In the genomic region with DNA sequence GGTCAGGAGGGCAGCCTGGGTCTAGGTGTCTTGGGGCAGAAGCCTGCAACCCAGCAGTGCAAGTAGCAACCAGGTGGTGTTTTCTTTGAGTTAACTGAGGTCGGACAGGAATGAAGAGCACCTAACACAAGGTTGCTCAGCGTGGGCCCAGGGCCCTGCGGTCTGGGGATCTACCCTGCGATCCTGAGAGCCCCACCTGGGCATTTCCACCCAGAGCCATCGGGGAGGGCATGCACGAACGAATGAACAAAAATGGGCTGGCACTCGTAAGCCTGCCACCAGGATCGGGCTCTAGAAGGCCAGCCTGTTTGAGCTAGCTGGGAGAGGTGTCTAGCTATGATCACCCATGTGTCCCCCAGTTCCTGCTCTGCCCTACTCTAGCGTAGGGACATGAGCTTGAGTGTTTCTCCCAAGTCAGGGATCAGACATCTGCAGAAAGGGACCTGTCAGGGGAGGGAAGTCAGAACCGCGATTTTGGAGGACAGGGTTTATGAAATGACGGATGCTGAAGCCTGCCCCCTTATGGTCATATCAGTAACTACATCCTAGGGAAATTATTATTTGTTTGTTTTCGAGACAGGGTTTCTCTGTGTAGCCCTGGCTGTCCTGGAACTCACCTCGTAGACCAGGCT, we compare ENCODE assay signal across 9 mouse cellular contexts. TPM values are rescaled to one million over a fixed set of nuclear protein-coding genes. Genes with fewer than 3 reads are reported as not detected.
A peak's percentile ranks its signal among the peaks of the same experiment; 100 is the strongest.
DNase-seq lines count a peak whose midpoint lies in the region; ATAC-seq and TF ChIP-seq lines count a peak whose summit lies in the region.
"Had no signal": no experiment of that assay in that cellular context is flagged by ENCODE, and none has a peak within 500 bp of the region (broad histone marks: within the 10 kb centered on the region; RNA-seq: fewer than 3 reads in every experiment).

No protein-coding gene starts in this region.

- H3K4me1 ChIP-seq in hindbrain, embryonic 11.5 days (replicated peaks; ENCODE audit: control insufficient read depth, insufficient read depth, low read length), result no peaks in the 10 kb centered on the region
- H3K4me1 ChIP-seq in hindbrain, embryonic 12.5 days, result peaks cover 9% of the 10 kb centered on the region; the same call in 1 of the 2 replicates
- peaks cover 19% of the 10 kb centered on the region for H3K4me1 ChIP-seq in G1E (ENCODE audit: insufficient read depth, low read depth, low read length)
- 0 out of 2 replicates have a peak, but pooled peaks cover 5% of the 10 kb centered on the region for H3K4me1 ChIP-seq in heart, postnatal 0 days (ENCODE audit: control insufficient read depth, insufficient read depth)
- no peaks in the 10 kb centered on the region for H3K4me1 ChIP-seq in lung, embryonic 16.5 days (replicated peaks; ENCODE audit: control insufficient read depth, insufficient read depth, low read length)

- H3K4me2 ChIP-seq in hindbrain, embryonic 11.5 days (replicated peaks; ENCODE audit: low read depth, low read length), result no peak overlapping the region
- no peak overlapping the region for H3K4me2 ChIP-seq in hindbrain, embryonic 12.5 days (replicated peaks)
- H3K4me2 ChIP-seq in heart, postnatal 0 days (ENCODE audit: low read depth, low read length), result no peak overlapping the region
- H3K4me2 ChIP-seq in lung, embryonic 16.5 days (ENCODE audit: low read depth, low read length), result peak overlapping the region; percentile 5; the same call in 1 of the 2 replicates
- H3K4me2 ChIP-seq: limb, embryonic 13.5 days had no signal

- H3K9ac ChIP-seq in hindbrain, embryonic 11.5 days (ENCODE audit: low read depth, low read length), result no peak overlapping the region
- H3K9ac ChIP-seq in hindbrain, embryonic 12.5 days, result no peak overlapping the region
- no peak overlapping the region for H3K9ac ChIP-seq in heart, postnatal 0 days (replicated peaks; ENCODE audit: low read depth, low read length)
- no peak overlapping the region for H3K9ac ChIP-seq in lung, embryonic 16.5 days (ENCODE audit: low read length)
- H3K9ac ChIP-seq: limb, embryonic 13.5 days had no signal

- H3K9me3 ChIP-seq in hindbrain, embryonic 11.5 days (ENCODE audit: control insufficient read depth, low read length), result no peaks in the 10 kb centered on the region
- peaks cover 6% of the 10 kb centered on the region; the same call in 1 of the 2 replicates for H3K9me3 ChIP-seq in hindbrain, embryonic 12.5 days (replicated peaks)
- H3K9me3 ChIP-seq in G1E (replicated peaks), result 0 out of 2 replicates have a peak, but pooled peaks cover 4% of the 10 kb centered on the region
- peaks cover 9% of the 10 kb centered on the region for H3K9me3 ChIP-seq in heart, postnatal 0 days (replicated peaks; ENCODE audit: control insufficient read depth, low read length)
- peaks cover 4% of the 10 kb centered on the region; the same call in 1 of the 2 replicates for H3K9me3 ChIP-seq in lung, embryonic 16.5 days (ENCODE audit: control insufficient read depth, low read length)

- H3K27ac ChIP-seq in hindbrain, embryonic 11.5 days (ENCODE audit: low read depth, low read length), result no peak overlapping the region
- no peak overlapping the region for H3K27ac ChIP-seq in hindbrain, embryonic 12.5 days
- no peak overlapping the region for H3K27ac ChIP-seq in heart, postnatal 0 days (ENCODE audit: low read depth)
- H3K27ac ChIP-seq in lung, embryonic 16.5 days (ENCODE audit: low read length), result no peak overlapping the region
- H3K27ac ChIP-seq: limb, embryonic 13.5 days had no signal

- no peak for TF ChIP-seq EP300 in heart, postnatal 0 days (IDR thresholded peaks at IDR 0.05; ENCODE audit: low read depth)

- TF ChIP-seq CTCF in G1E (IDR thresholded peaks at IDR 0.05; ENCODE audit: low read depth, low read length), result peak; percentile 59
- peak; percentile 68 for TF ChIP-seq CTCF in heart, postnatal 0 days (IDR thresholded peaks at IDR 0.05; ENCODE audit: low read depth)

- WGBS in hindbrain, embryonic 11.5 days, result 44% methylated on average over 15 of the region's 15 CpGs
- WGBS in hindbrain, embryonic 12.5 days, result 48% methylated on average over 15 of the region's 15 CpGs
- WGBS in heart, postnatal 0 days, result 51% methylated on average over 15 of the region's 15 CpGs
- 49% methylated on average over 15 of the region's 15 CpGs for WGBS in lung, embryonic 16.5 days

- ATAC-seq in hindbrain, embryonic 11.5 days (ENCODE audit: low FRiP score), result no peak
- no peak for ATAC-seq in hindbrain, embryonic 12.5 days (ENCODE audit: low FRiP score)
- ATAC-seq in G1E (ENCODE audit: extremely low read depth, insufficient number of reproducible peaks, low FRiP score, poor library complexity, severe bottlenecking), result no peak
- ATAC-seq in heart, postnatal 0 days (ENCODE audit: insufficient read depth, low read depth), result peak; percentile 53; the same call in 1 of the 2 replicates
- 0 out of 2 replicates have a peak, but pooled peaks have one; percentile 47 for ATAC-seq in lung, embryonic 16.5 days (ENCODE audit: low read depth)

- H3K4me3 ChIP-seq in hindbrain, embryonic 11.5 days (ENCODE audit: low read depth, low read length), result no peak overlapping the region
- no peak overlapping the region for H3K4me3 ChIP-seq in hindbrain, embryonic 12.5 days
- H3K4me3 ChIP-seq in G1E (ENCODE audit: low read depth, low read length), result no peak overlapping the region
- H3K4me3 ChIP-seq in heart, postnatal 0 days (ENCODE audit: low read depth, low read length), result no peak overlapping the region
- H3K4me3 ChIP-seq in lung, embryonic 16.5 days (ENCODE audit: low read length), result no peak overlapping the region
- H3K4me3 ChIP-seq: limb, embryonic 13.5 days had no signal

- DNase-seq in hindbrain, embryonic 11.5 days (ENCODE audit: low spot score), result peak; percentile 59
- no peak for DNase-seq in G1E (ENCODE audit: low spot score)
- DNase-seq in cerebellum, adult 9-11 months, result peak; percentile 45
- DNase-seq in heart, postnatal 0 days (ENCODE audit: low spot score), result peak; percentile 57
- DNase-seq in thymus, postnatal 14 days, result peak; percentile 41
- no peak for DNase-seq in urinary bladder, adult 18-20 months (ENCODE audit: low spot score in 2 of 2)

- H3K36me3 ChIP-seq in hindbrain, embryonic 11.5 days (ENCODE audit: control insufficient read depth, insufficient read depth, low read length), result no peaks in the 10 kb centered on the region
- no peaks in the 10 kb centered on the region for H3K36me3 ChIP-seq in hindbrain, embryonic 12.5 days
- no peaks in the 10 kb centered on the region for H3K36me3 ChIP-seq in G1E (replicated peaks)
- no peaks in the 10 kb centered on the region for H3K36me3 ChIP-seq in heart, postnatal 0 days (replicated peaks; ENCODE audit: control insufficient read depth, insufficient read depth, low read length)
- no peaks in the 10 kb centered on the region for H3K36me3 ChIP-seq in lung, embryonic 16.5 days (ENCODE audit: control insufficient read depth, insufficient read depth, low read length)
- H3K36me3 ChIP-seq: limb, embryonic 13.5 days had no signal

- H3K27me3 ChIP-seq in hindbrain, embryonic 11.5 days (ENCODE audit: control insufficient read depth, insufficient read depth, low read length), result peaks cover 2% of the 10 kb centered on the region; the same call in 1 of the 2 replicates
- peaks cover 13% of the 10 kb centered on the region for H3K27me3 ChIP-seq in hindbrain, embryonic 12.5 days
- H3K27me3 ChIP-seq in G1E (ENCODE audit: insufficient read depth, low read length), result peaks cover 20% of the 10 kb centered on the region
- no peaks in the 10 kb centered on the region for H3K27me3 ChIP-seq in heart, postnatal 0 days (ENCODE audit: control insufficient read depth, insufficient read depth, low read length)
- H3K27me3 ChIP-seq in lung, embryonic 16.5 days (ENCODE audit: control insufficient read depth, insufficient read depth, low read depth, low read length), result peaks cover 5% of the 10 kb centered on the region; the same call in 1 of the 2 replicates

RNA-seq across cellular contexts. Expression of a gene that starts 22.2 kb away (rescaled TPM):
- 0.84 TPM in 1 of 2 replicates, not detected in the other for polyA plus RNA-seq in hindbrain, embryonic 11.5 days (2014; fragmentation: Nextera tagmentation; extraction: Ambion mirVana)
- 4.7 TPM in 1 of 2 replicates, not detected in the other for polyA plus RNA-seq in hindbrain, embryonic 12.5 days (2016; fragmentation: Nextera tagmentation; extraction: Ambion mirVana)
- total RNA-seq in G1E (2014; fragmentation: Nextera tagmentation) (not detected in 2 replicates), G1E (2017) (not detected in 2 replicates)
- polyA plus RNA-seq in G1E (2012), result 0.47 and 0.95 TPM in 2 replicates
- total RNA-seq in heart, postnatal 0 days (2014; rRNA removed; ENCODE audit: low replicate concordance), result not detected in 2 replicates
- 3.5 and 3.9 TPM in 2 replicates for polyA plus RNA-seq in heart, postnatal 0 days (2015; fragmentation: Nextera tagmentation; extraction: Ambion mirVana)
- polyA plus RNA-seq in lung, embryonic 16.5 days (2015; fragmentation: Nextera tagmentation; extraction: Ambion mirVana), result 3.2 and 3.4 TPM in 2 replicates

RNA-seq across cellular contexts. Expression of a gene that starts 49.5 kb away (rescaled TPM):
- 15.4 and 17.5 TPM in 2 replicates for polyA plus RNA-seq in hindbrain, embryonic 11.5 days (2014; fragmentation: Nextera tagmentation; extraction: Ambion mirVana)
- polyA plus RNA-seq in hindbrain, embryonic 12.5 days (2016; fragmentation: Nextera tagmentation; extraction: Ambion mirVana), result 17.7 and 21.0 TPM in 2 replicates
- total RNA-seq in G1E (2014; fragmentation: Nextera tagmentation) (not detected in 2 replicates), G1E (2017) (under 0.01 and 0.44 TPM in 2 replicates)
- polyA plus RNA-seq in G1E (2012), result not detected in 2 replicates
- 3.4 and 5.1 TPM in 2 replicates for total RNA-seq in heart, postnatal 0 days (2014; rRNA removed; ENCODE audit: low replicate concordance)
- 2.7 and 2.8 TPM in 2 replicates for polyA plus RNA-seq in heart, postnatal 0 days (2015; fragmentation: Nextera tagmentation; extraction: Ambion mirVana)
- 30.5 and 31.5 TPM in 2 replicates for polyA plus RNA-seq in lung, embryonic 16.5 days (2015; fragmentation: Nextera tagmentation; extraction: Ambion mirVana)

Comparison
In these comparisons a context has a peak if more than half of its experiments do, and no peak if none do; other contexts are left out.
1. ATAC-seq: peak in heart, postnatal 0 days (single experiment) and lung, embryonic 16.5 days (single experiment); none in hindbrain, embryonic 11.5 days (single experiment), hindbrain, embryonic 12.5 days (single experiment) and G1E (single experiment).
2. DNase-seq: peak in hindbrain, embryonic 11.5 days (single experiment), cerebellum, adult 9-11 months (single experiment), heart, postnatal 0 days (single experiment) and thymus, postnatal 14 days (single experiment); none in G1E (single experiment) and urinary bladder, adult 18-20 months (0 of 2).